Mouse (Mus musculus) bone marrow macrophage, adult 2 months (primary cell): ENCODE results near the gene Rex2.
"Not testable (repeated sequence)": the region's sequence is repeated elsewhere in the genome, so short reads cannot be mapped to it uniquely, and the experiment has no call there.

Experiments used
- CTCF ChIP-seq: IDR thresholded peaks from 2 replicates; pipeline ENCODE4 v1.5.1; 2012; ENCODE audit warnings: low read depth, mild to moderate bottlenecking, low read length, moderate library complexity
- POLR2A ChIP-seq: IDR thresholded peaks from 2 replicates; pipeline ENCODE4 v1.6.1; 2012; ENCODE audit warnings: mild to moderate bottlenecking, low read depth, low read length, borderline replicate concordance

DNA sequence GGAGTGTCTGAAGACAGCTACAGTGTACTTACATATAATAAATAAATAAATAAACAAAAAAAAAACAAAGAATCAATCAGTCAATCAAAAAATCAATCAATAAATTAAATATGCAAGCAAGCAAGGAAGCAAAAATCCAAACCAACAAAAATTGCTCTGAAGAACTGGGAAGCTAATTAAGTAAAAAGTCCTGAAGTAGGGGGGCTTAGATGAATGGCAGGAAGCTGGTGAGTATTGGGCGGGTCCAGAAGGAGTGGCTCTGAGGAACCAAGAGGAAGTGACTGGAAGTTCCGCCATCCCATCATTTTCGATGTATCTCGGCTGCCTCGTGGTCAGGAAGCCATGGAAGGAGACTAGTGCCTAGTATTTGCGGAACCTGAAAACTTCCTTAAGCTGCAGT lies at the start of gene Rex2:
- TF ChIP-seq CTCF, POLR2A: not testable (repeated sequence)
